Mouse (Mus musculus): Measurements from ENCODE around the gene Gm5622. TPM values are rescaled to one million over a fixed set of nuclear protein-coding genes. Genes with fewer than 3 reads are reported as not detected.
"Not testable (repeated sequence)": the region's sequence is repeated elsewhere in the genome, so short reads cannot be mapped to it uniquely, and the experiment has no call there.

Gm5622 gene
- polyA plus RNA-seq (2016; fragmentation: Nextera tagmentation; extraction: Ambion mirVana): 0.08 TPM in 1 of 2 replicates, not detected in the other

DNA sequence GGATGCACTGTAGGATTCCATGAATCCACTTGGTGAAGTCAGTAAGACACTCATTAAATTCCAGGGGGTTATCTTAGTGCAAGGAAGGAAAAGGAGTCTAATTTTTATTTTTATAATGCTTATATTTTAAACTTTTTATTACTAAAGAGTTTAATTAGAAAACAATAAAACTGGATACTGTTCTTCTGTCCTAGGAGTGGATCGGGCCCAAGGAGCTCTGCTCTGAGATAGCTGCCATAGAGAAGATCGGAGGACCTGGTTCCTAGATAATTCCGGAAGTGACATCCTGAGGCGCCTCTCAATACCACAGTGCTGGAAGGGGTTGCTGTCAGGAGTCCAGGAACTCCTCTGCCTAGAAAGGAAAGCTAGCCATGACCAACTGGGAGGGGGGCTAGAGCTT, at the start of gene Gm5622:
TSS of gene Gm5622 (plus strand) at position 301 of the 400 bp plus-strand sequence.
- no peaks in the 10 kb centered on the region for H3K4me1 ChIP-seq
- no peaks in the 10 kb centered on the region for H3K9me3 ChIP-seq
- H3K27ac ChIP-seq: no peak within 1 kb of the TSS
- no peaks in the 10 kb centered on the region for H3K36me3 ChIP-seq
- DNase-seq (ENCODE audit: low spot score): no peak
- H3K27me3 ChIP-seq (ENCODE audit: insufficient read depth, poor library complexity, severe bottlenecking): no peaks in the 10 kb centered on the region
- H3K4me3 ChIP-seq: no peak within 1 kb of the TSS
- 83% methylated on average over 4 of the region's 4 CpGs for WGBS

DNA sequence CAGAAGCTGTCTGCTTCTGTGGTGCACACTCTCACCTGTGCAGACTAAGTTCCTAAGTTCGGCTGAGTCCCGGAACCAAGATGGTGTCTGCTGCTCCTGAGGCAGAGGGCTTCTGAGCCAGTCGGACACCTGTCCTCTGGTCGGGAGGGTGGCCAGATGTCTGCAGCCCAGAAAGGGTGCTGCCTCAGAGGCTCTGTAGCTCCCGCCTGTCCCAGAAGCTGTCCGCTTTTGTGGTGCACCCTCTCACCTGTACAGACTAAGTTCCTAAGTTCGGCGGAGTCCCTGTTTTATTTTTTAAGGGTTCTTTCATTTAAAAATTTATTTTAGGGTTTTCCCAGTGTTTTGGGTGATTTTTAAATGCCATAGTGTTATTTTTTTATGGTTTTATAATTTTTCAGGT, 45.2 kb upstream of the Gm5622 start:
- H3K36me3 ChIP-seq: no peaks in the 10 kb centered on the region
- DNase-seq (ENCODE audit: low spot score): no peak
- no peaks in the 10 kb centered on the region for H3K4me1 ChIP-seq
- H3K9me3 ChIP-seq: no peaks in the 10 kb centered on the region
- no peak overlapping the region for H3K4me3 ChIP-seq
- no peaks in the 10 kb centered on the region for H3K27me3 ChIP-seq (ENCODE audit: insufficient read depth, poor library complexity, severe bottlenecking)
- 88% methylated on average over 8 of the region's 8 CpGs for WGBS
- H3K27ac ChIP-seq: no peak overlapping the region

DNA sequence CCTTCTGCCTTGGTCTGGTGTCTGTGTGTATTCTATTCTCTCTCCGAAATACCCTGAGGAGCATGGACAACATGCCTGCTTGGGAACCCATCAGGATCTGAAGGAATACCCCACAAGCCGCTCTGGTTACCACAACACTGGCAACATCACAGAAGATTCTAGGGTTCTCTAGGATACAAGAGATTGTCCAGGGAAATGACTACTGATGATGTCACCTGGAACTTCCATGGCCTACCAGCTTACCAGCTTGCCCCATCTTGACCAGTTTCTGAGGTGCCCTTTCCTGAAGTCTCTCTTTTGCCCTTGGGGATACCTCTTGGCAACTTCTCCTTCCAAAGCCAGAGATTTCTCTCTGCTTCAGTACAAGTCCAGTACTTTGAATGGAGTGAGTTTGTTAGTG, 21.4 kb downstream of the Gm5622 start, which contains the start of gene Gm17175:
TSS of gene Gm17175 (minus strand) at position 101 of the 400 bp plus-strand sequence.
- H3K4me1 ChIP-seq, H3K36me3 ChIP-seq: not testable (repeated sequence)

DNA sequence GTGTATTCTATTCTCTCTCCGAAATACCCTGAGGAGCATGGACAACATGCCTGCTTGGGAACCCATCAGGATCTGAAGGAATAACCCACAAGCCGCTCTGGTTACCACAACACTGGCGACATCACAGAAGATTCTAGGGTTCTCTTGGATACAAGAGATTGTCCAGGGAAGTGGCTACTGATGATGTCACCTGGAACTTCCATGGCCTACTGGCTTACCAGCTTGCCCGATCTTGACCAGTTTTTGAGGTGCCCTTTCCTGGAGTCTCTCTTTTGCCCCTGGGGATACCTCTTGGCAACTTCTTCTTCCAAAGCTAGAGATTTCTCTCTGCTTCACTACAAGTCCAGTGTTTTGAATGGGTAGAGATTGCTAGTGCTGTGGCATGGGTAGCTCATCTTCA, 39.4 kb downstream of the Gm5622 start, which contains the start of gene Gm17174:
TSS of gene Gm17174 (minus strand) at position 101 of the 400 bp plus-strand sequence.
- DNase-seq (ENCODE audit: low spot score); H3K9me3 ChIP-seq; H3K36me3 ChIP-seq; H3K27me3 ChIP-seq (ENCODE audit: insufficient read depth, poor library complexity, severe bottlenecking); H3K4me3 ChIP-seq; H3K4me1 ChIP-seq; H3K27ac ChIP-seq: not testable (repeated sequence)
- WGBS: 80% methylated on average over 4 of the region's 4 CpGs

More for the DNA sequence above, 21.4 kb downstream of the Gm5622 start, which contains the start of gene Gm17175:
- H3K27me3 ChIP-seq (ENCODE audit: insufficient read depth, poor library complexity, severe bottlenecking); H3K4me3 ChIP-seq; H3K27ac ChIP-seq; DNase-seq (ENCODE audit: low spot score); H3K9me3 ChIP-seq: not testable (repeated sequence)
- 88% methylated on average over 2 of the region's 2 CpGs for WGBS

DNA sequence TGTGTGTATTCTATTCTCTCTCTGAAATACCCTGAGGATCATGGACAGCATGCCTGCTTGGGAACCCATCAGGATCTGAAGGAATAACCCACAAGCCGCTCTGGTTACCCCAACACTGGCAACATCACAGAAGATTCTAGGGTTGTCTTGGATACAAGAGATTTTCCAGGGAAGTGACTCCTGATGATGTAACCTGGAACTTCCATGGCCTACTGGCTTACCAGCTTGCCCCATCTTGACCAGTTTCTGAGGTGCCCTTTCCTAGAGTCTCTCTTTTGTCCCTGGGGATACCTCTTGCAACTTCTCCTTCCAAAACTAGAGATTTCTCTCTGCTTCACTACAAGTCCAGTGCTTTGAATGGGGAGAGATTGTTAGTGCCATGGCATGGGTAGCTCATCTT, 58.6 kb downstream of the Gm5622 start, which contains the start of gene Gm17078:
TSS of gene Gm17078 (minus strand) at position 101 of the 400 bp plus-strand sequence.
- H3K27me3 ChIP-seq (ENCODE audit: insufficient read depth, poor library complexity, severe bottlenecking): no peaks in the 10 kb centered on the region
- no peak within 1 kb of the TSS for H3K27ac ChIP-seq

DNA sequence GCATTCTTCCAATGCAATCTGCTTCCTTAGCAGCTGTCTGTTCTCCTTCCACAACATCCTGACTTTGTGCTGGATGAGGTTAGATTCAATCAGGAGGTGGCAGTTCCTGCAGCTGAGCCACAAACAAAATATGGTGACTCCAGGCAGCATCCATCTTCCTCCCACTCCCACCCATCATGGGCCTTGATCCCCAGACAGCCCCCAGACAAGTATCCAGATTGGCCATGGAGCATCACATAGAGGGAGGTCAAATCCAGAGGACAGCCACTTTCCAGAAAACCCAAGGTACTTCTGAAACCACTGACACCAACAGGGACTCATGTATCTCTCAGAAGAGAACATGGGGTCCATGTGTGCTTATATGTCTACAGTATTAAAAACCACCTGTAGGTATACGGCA, 79.8 kb downstream of the Gm5622 start:
- not testable (repeated sequence) for H3K27me3 ChIP-seq (ENCODE audit: insufficient read depth, poor library complexity, severe bottlenecking); H3K9me3 ChIP-seq; DNase-seq (ENCODE audit: low spot score); H3K4me3 ChIP-seq; H3K27ac ChIP-seq; H3K4me1 ChIP-seq; H3K36me3 ChIP-seq
- 95% methylated on average over 1 of the region's 1 CpGs for WGBS

More for the DNA sequence above, 58.6 kb downstream of the Gm5622 start, which contains the start of gene Gm17078:
- Histone ChIP-seq H3K4me1 (no peaks in the 10 kb centered on the region), H3K36me3 (no peaks in the 10 kb centered on the region), H3K4me3 (no peak within 1 kb of the TSS), H3K9me3 (no peaks in the 10 kb centered on the region)
- WGBS: 61% methylated on average over 1 of the region's 1 CpGs
- no peak for DNase-seq (ENCODE audit: low spot score)

DNA sequence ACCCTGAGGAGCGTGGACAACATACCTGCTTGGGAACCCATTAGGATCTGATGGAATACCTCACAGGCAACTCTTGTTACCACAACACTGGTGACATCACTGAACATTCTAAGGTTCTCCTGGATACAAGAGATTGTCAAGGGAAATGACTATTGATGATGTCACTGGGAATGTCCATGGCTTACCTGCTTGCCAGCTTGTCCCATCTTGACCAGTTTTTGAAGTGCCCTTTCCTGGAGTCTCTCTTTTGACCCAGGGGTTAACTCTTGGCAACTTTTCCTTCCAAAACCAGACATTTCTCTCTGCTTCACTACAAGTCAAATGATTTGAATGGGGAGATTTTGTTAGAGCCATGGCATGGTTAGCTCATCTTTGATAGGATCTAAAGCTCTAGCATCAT, 83.0 kb downstream of the Gm5622 start, which contains the start of gene Gm4181:
TSS of gene Gm4181 (minus strand) at position 101 of the 400 bp plus-strand sequence.
- H3K27ac ChIP-seq; H3K27me3 ChIP-seq (ENCODE audit: insufficient read depth, poor library complexity, severe bottlenecking); H3K4me3 ChIP-seq; H3K36me3 ChIP-seq; H3K9me3 ChIP-seq; DNase-seq (ENCODE audit: low spot score); H3K4me1 ChIP-seq: not testable (repeated sequence)
- WGBS: 67% methylated on average over 1 of the region's 1 CpGs

DNA sequence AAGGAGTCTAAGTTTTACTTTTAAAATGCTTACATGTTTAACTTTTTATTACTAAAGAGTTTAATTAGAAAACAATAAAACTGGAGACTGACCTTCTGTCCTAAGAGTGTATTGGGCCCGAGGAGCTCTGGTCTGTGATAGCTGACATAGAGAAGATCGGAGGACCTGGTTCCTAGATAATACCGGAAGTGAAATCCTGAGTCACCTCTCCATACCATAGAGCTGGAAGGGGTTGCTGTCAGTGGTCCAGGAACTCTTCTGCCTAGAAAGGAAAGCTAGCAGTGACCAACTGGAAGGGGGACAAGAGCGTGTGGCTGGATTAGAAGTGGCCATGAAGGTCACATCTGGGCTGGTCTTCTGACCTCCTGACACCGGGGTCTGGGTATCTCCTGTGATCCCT, 124.7 kb downstream of the Gm5622 start:
- Histone ChIP-seq H3K4me3 (no peak overlapping the region), H3K4me1 (no peaks in the 10 kb centered on the region), H3K36me3 (no peaks in the 10 kb centered on the region), H3K9me3 (no peaks in the 10 kb centered on the region), H3K27me3 (ENCODE audit: insufficient read depth, poor library complexity, severe bottlenecking) (no peaks in the 10 kb centered on the region), H3K27ac (no peak overlapping the region)
- 88% methylated on average over 5 of the region's 5 CpGs for WGBS
- DNase-seq (ENCODE audit: low spot score): no peak

DNA sequence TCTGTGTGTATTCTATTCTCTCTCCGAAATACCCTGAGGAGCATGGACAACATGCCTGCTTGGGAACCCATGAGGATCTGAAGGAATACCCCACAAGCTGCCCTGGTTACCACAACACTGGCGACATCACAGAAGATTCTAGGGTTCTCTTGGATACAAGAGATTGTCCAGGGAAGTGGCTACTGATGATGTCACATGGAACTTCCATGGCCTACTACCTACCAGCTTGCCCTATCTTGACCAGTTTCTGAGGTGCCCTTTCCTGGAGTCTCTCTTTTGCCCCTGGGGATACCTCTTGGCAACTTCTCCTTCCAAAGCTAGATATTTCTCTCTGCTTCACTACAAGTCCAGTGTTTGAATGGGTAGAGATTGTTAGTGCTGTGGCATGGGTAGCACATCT, 142.8 kb downstream of the Gm5622 start, which contains the start of gene Gm17079:
TSS of gene Gm17079 (minus strand) at position 101 of the 400 bp plus-strand sequence.
- 87% methylated on average over 1 of the region's 2 CpGs for whole genome bisulfite sequencing
- not testable (repeated sequence) for DNase-seq (ENCODE audit: low spot score); H3K4me1 ChIP-seq; H3K27ac ChIP-seq; H3K9me3 ChIP-seq; H3K36me3 ChIP-seq; H3K27me3 ChIP-seq (ENCODE audit: insufficient read depth, poor library complexity, severe bottlenecking); H3K4me3 ChIP-seq

Other genes with a start within 250 kb of the Gm5622 start
- not detected in 2 replicates for gene Gm7247, start 191.0 kb upstream of the Gm5622 start, polyA plus RNA-seq (2016; fragmentation: Nextera tagmentation; extraction: Ambion mirVana)
- gene Vmn2r88, start 142.0 kb upstream of the Gm5622 start, polyA plus RNA-seq (2016; fragmentation: Nextera tagmentation; extraction: Ambion mirVana): not detected in 2 replicates
- gene Vmn2r89, start 100.9 kb upstream of the Gm5622 start, polyA plus RNA-seq (2016; fragmentation: Nextera tagmentation; extraction: Ambion mirVana): not detected in 2 replicates
- gene Gm17175, start 21.3 kb downstream of the Gm5622 start, polyA plus RNA-seq (2016; fragmentation: Nextera tagmentation; extraction: Ambion mirVana): not detected in 2 replicates
- not detected in 2 replicates for gene Gm17174, start 39.3 kb downstream of the Gm5622 start, polyA plus RNA-seq (2016; fragmentation: Nextera tagmentation; extraction: Ambion mirVana)
- gene Gm17078, start 58.5 kb downstream of the Gm5622 start, polyA plus RNA-seq (2016; fragmentation: Nextera tagmentation; extraction: Ambion mirVana): not detected in 2 replicates
- gene Gm4181, start 82.9 kb downstream of the Gm5622 start, polyA plus RNA-seq (2016; fragmentation: Nextera tagmentation; extraction: Ambion mirVana): not detected in 2 replicates
- gene Gm17079, start 142.7 kb downstream of the Gm5622 start, polyA plus RNA-seq (2016; fragmentation: Nextera tagmentation; extraction: Ambion mirVana): not detected in 2 replicates
- not detected in 2 replicates for gene Gm5800, start 164.4 kb downstream of the Gm5622 start, polyA plus RNA-seq (2016; fragmentation: Nextera tagmentation; extraction: Ambion mirVana)
- not detected in 2 replicates for gene Ang4, start 220.8 kb downstream of the Gm5622 start, polyA plus RNA-seq (2016; fragmentation: Nextera tagmentation; extraction: Ambion mirVana)
- not detected in 2 replicates for gene AY358078, start 247.3 kb downstream of the Gm5622 start, polyA plus RNA-seq (2016; fragmentation: Nextera tagmentation; extraction: Ambion mirVana)